Mouse (Mus musculus) bone marrow, adult 2 months (tissue): ENCODE results near the gene Ccser1. TPM values are rescaled to one million over a fixed set of nuclear protein-coding genes. Genes with fewer than 3 reads are reported as not detected.
"Not testable (repeated sequence)": the region's sequence is repeated elsewhere in the genome, so short reads cannot be mapped to it uniquely, and the experiment has no call there.

Source experiments
- H3K27ac ChIP-seq: fragments of 200-500 bp; 2 replicates; pipeline ENCODE4 v1.5.1; 2012; ENCODE audit warnings: low read depth, mild to moderate bottlenecking, control low read depth, inconsistent platforms, low read length; ENCODE audit not compliant: control insufficient read depth, poor library complexity, insufficient read depth
- H3K4me1 ChIP-seq: fragments of 200-500 bp; 2 replicates; pipeline ENCODE4 v1.6.1; 2011; ENCODE audit warnings: low read length; ENCODE audit not compliant: control insufficient read depth, insufficient read depth
- H3K4me3 ChIP-seq: fragments of 200-500 bp; replicated peaks from 2 replicates; pipeline ENCODE3; 2011; ENCODE audit warnings: mild to moderate bottlenecking, low read depth, low read length, control low read depth; ENCODE audit not compliant: control insufficient read depth
- CTCF ChIP-seq: fragments of 200-500 bp; IDR thresholded peaks from 2 replicates; pipeline ENCODE4 v1.5.1; 2011; ENCODE audit warnings: low read length, control low read depth; ENCODE audit not compliant: control insufficient read depth, insufficient read depth
- POLR2A ChIP-seq: fragments of 200-500 bp; IDR thresholded peaks from 2 replicates; pipeline ENCODE4 v1.6.1; 2011; ENCODE audit warnings: low read depth, mild to moderate bottlenecking, control low read depth, low read length, borderline replicate concordance; ENCODE audit not compliant: control insufficient read depth
- WGBS: fragments of 180-500 bp; shearing (Covaris S2); methylation state at CpG from one replicate; pipeline ENCODE4 v1.1.7; 2018; 5-methylcytosine and 5-hydroxymethylcytosine counted together
- polyA plus RNA-seq: library from polyadenylated mRNA; stranded (reverse); fragments of >200 nt; gene quantifications from 2 replicates; pipeline ENCODE4 v1.2.4, GENCODE M21; 2011; ENCODE audit warnings: low replicate concordance; ENCODE audit not compliant: missing spikeins, insufficient read depth, insufficient read length

Ccser1 gene
- polyA plus RNA-seq, 1 experiment, result 1.4 TPM

DNA sequence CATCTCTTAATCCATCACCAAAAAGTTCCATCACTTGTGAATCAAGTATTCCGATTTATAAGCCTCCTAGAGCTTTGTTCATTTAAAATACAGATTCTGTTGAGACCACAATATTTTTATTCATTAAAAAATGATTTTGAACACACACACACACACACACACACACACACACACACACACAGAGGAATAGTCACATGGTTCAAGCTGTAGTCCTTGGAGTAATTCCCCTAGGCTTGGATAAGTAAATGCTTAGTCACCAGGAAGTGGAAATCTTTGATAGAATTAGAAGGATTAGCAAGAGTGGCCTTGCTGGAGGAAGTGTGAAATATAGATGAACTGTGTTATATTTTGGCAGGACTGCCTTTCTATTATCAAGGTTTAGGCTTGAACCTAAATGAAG lies 756.5 kb downstream of the Ccser1 start:
- no peak for TF ChIP-seq CTCF
- TF ChIP-seq POLR2A, result no peak
- WGBS, result 78% methylated on average over 1 of the region's 1 CpGs
- no peaks in the 10 kb centered on the region for H3K4me1 ChIP-seq
- no peak overlapping the region for H3K27ac ChIP-seq
- no peak overlapping the region for H3K4me3 ChIP-seq

DNA sequence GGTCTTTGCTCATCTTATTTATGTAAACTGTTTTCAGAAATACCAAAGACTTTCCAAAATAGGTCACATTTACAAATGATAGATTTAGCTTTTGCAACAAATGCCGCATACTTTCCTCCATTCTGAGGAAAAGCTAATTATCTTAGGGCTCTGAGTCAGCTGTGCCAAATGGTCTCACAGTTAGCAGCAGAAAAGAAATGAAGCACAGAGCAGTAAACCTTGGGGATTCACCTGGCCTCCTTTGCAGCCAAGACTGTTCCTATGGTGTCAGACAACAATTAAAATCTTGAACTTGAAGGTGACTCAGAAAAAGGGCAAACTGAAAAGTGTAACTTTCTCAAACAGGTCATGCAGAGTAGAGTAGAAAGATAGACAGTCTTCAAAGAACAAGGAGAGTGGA lies 759.1 kb downstream of the Ccser1 start:
- H3K27ac ChIP-seq, result no peak overlapping the region
- TF ChIP-seq CTCF (no peak), POLR2A (no peak)
- H3K4me3 ChIP-seq, result no peak overlapping the region
- WGBS, result 84% methylated on average over 1 of the region's 1 CpGs
- no peaks in the 10 kb centered on the region for H3K4me1 ChIP-seq

GRCm38 (mm10) chr6:61953703-61954102 lies 773.6 kb downstream of the Ccser1 start:
- TF ChIP-seq CTCF, result no peak
- no peak for TF ChIP-seq POLR2A
- H3K4me1 ChIP-seq, result no peaks in the 10 kb centered on the region
- WGBS, result 77% methylated on average over 2 of the region's 2 CpGs
- no peak overlapping the region for H3K27ac ChIP-seq
- no peak overlapping the region for H3K4me3 ChIP-seq

DNA sequence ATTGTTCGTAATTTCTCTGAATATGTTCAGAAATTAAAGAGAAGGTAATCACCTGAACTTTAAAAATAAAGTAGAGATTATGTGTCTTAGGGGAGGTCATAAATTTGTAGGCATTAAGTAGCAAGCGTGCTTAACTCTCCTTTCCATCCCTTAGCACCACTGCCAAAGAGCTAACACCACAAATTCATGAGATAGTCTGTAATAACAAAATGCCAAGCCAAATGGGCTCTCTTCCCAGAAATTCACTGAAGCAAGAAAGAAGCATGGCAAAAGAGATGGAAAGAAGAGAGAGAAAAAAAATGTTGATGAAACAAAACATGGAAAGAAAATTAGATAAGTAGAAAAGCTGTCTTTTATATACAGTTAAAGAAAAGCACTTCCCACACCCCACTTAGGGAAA lies 796.8 kb downstream of the Ccser1 start:
- no peaks in the 10 kb centered on the region for H3K4me1 ChIP-seq
- WGBS, result 60% methylated on average over 2 of the region's 2 CpGs
- no peak for TF ChIP-seq POLR2A
- TF ChIP-seq CTCF, result no peak
- no peak overlapping the region for H3K27ac ChIP-seq
- H3K4me3 ChIP-seq, result no peak overlapping the region

- H3K27ac ChIP-seq, result no peak overlapping the region
- WGBS, result 28% methylated on average over 2 of the region's 2 CpGs
- no peak overlapping the region for H3K4me3 ChIP-seq
- no peak for TF ChIP-seq POLR2A
- no peak for TF ChIP-seq CTCF
- H3K4me1 ChIP-seq, result no peaks in the 10 kb centered on the region
Measured at GRCm38 (mm10) chr6:61978379-61978778, 798.3 kb downstream of the Ccser1 start.

GRCm38 (mm10) chr6:62014374-62014773 lies 834.2 kb downstream of the Ccser1 start:
- no peak overlapping the region for H3K27ac ChIP-seq
- H3K4me3 ChIP-seq, result no peak overlapping the region
- TF ChIP-seq CTCF, result no peak
- TF ChIP-seq POLR2A, result no peak
- no peaks in the 10 kb centered on the region for H3K4me1 ChIP-seq

DNA sequence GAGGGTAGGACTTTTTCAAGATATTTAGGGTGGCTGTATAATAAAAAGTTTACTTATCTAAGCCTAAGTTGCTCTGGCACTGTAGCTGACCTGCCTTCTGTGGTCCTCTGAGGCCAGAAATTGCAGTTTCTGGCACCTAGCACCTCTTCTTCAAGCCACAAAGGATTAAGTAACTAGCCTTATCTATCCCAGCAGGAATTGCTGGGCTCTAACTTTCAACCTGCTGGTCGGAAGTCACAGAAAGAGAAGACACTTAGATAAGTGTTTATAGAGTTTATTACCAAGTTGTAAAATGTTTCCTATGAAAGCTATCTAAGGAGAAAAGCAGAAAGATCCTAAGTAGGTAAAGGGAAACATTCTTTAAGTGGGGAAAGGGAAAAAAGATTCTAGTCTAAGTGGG lies 864.3 kb downstream of the Ccser1 start:
- Histone ChIP-seq H3K27ac (no peak overlapping the region), H3K4me1 (no peaks in the 10 kb centered on the region), H3K4me3 (no peak overlapping the region)
- TF ChIP-seq CTCF, result no peak
- TF ChIP-seq POLR2A, result no peak
- 14% methylated on average over 1 of the region's 1 CpGs for WGBS

- not testable (repeated sequence) for H3K27ac ChIP-seq, H3K4me1 ChIP-seq, H3K4me3 ChIP-seq
- WGBS, result 39% methylated on average over 1 of the region's 1 CpGs
Measured at GRCm38 (mm10) chr6:62045042-62045441, 864.9 kb downstream of the Ccser1 start.

DNA sequence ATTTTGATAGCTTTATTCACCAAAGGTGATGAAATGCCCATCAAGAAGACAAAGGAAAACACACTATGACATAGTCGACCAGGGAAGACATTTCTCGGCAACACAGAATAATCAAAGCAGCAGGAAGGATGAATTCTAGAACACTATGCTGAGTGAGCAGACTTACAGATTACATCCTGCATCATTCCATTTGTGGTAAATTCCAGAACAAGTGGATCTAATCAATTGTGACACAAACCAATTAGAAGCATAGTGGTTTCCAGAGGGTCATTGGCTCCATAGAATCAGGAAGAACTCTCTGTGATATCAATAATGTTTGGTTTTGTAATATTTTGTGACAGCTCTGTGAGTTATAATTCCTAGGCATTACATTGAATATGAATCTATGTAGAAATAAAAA lies 875.2 kb downstream of the Ccser1 start:
- no peaks in the 10 kb centered on the region for H3K4me1 ChIP-seq
- H3K4me3 ChIP-seq, result no peak overlapping the region
- TF ChIP-seq CTCF, result no peak
- TF ChIP-seq POLR2A, result no peak
- no peak overlapping the region for H3K27ac ChIP-seq
- WGBS, result 80% methylated on average over 2 of the region's 2 CpGs
